Mouse (Mus musculus) erythroblast, embryonic 14.5 days (primary cell): ENCODE measurements around the gene Pex13.

Experiments
- GATA1 ChIP-seq: IDR thresholded peaks from 2 replicates; pipeline ENCODE4 v1.6.1; 2012; ENCODE audit warnings: low read length, inconsistent platforms, mixed read lengths
- TAL1 ChIP-seq: IDR thresholded peaks from 3 replicates; pipeline ENCODE4 v1.6.1; 2012; ENCODE audit warnings: low read length, inconsistent platforms, mixed read lengths

DNA sequence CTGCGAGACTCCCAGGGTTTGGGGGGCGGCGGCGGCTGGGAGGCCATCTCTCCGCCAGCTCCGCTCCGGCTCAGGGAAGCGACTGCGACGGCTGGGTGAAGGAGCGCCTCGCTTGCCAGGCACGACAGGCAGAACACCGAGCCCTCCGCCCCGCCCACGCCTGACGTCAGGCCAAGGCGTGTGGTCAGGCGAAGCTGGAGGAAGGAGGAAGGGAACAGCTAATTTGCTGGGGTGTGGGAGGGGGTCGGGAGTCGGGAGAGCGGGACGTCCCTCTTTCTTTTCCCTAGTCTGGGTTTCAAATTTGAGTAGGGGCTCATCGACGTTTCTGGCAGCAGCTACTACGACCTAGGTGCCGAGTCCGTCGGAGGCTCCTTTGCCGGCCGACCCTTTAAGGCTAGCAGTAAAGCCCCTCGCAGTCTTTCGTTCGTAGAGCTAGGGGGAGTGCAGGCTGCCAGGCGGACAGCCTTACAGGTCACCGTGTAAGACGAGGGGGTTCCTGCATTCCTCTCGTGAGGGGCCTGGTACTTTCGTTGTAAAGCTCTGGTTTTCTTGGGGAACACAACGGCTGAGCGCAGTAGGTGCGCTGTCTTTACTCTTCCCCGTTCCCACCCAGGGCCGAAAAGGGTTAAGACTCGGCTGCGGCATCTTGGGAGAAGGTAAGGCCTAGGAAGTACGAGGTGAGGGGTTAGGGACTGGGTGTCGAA, at the start of gene Pex13:
- TF ChIP-seq TAL1 (no peak), GATA1 (no peak)
